Mouse (Mus musculus) hindbrain, embryonic 10.5 days (tissue): ENCODE results near the gene Adamtsl1. TPM values are rescaled to one million over a fixed set of nuclear protein-coding genes. Genes with fewer than 3 reads are reported as not detected.

Source experiments
- DNase-seq: peaks from one replicate; pipeline ENCODE4 v3.0.0-alpha.2; 2017; ENCODE audit warnings: low spot score
- H3K27ac ChIP-seq: fragments of 300-500 bp; sonication (generic); 2 replicates; pipeline ENCODE4 v1.5.1; 2016; ENCODE audit warnings: mild to moderate bottlenecking, moderate library complexity
- H3K27me3 ChIP-seq: fragments of 300-500 bp; sonication (generic); 2 replicates; pipeline ENCODE4 v1.6.1; 2016; ENCODE audit warnings: mild to moderate bottlenecking; ENCODE audit not compliant: poor library complexity, insufficient read depth, severe bottlenecking
- H3K36me3 ChIP-seq: fragments of 300-500 bp; sonication (generic); 2 replicates; pipeline ENCODE4 v1.6.1; 2016; ENCODE audit warnings: mild to moderate bottlenecking, moderate library complexity
- H3K4me1 ChIP-seq: fragments of 300-500 bp; sonication (generic); replicated peaks from 2 replicates; pipeline ENCODE4 v1.6.1; 2016; ENCODE audit warnings: mild to moderate bottlenecking
- H3K4me3 ChIP-seq: fragments of 300-500 bp; sonication (generic); 2 replicates; pipeline ENCODE4 v1.5.1; 2016; ENCODE audit warnings: mild to moderate bottlenecking, moderate library complexity
- H3K9me3 ChIP-seq: fragments of 300-500 bp; sonication (generic); 2 replicates; pipeline ENCODE4 v1.6.1; 2016; ENCODE audit warnings: mild to moderate bottlenecking, moderate library complexity
- WGBS: fragments of 180-500 bp; shearing (Covaris S2); methylation state at CpG from one replicate; pipeline ENCODE4 v1.1.7; 2016; 5-methylcytosine and 5-hydroxymethylcytosine counted together
- polyA plus RNA-seq: library from polyadenylated mRNA; unstranded; fragments of >200 nt; fragmentation: Nextera tagmentation; extraction: Ambion mirVana; gene quantifications from 2 replicates; pipeline ENCODE4 v1.2.1, GENCODE M21; 2016

Gene Adamtsl1
- polyA plus RNA-seq, 1 experiment from 2014 or later = 6.2 TPM

GRCm38 (mm10) chr4:85824705-85825085 is 310.7 kb downstream of the Adamtsl1 start:
- Histone ChIP-seq H3K4me3 (no peak overlapping the region), H3K27ac (no peak overlapping the region), H3K9me3 (no peaks in the 10 kb centered on the region), H3K4me1 (no peaks in the 10 kb centered on the region), H3K27me3 (no peaks in the 10 kb centered on the region), H3K36me3 (no peaks in the 10 kb centered on the region)
- no peak for DNase-seq
- 80% methylated on average over 1 of the region's 1 CpGs for WGBS

GRCm38 (mm10) chr4:85837058-85837457 is 323.1 kb downstream of the Adamtsl1 start:
- Histone ChIP-seq H3K4me1 (peaks cover 8% of the 10 kb centered on the region; the same call in 1 of the 2 replicates), H3K36me3 (no peaks in the 10 kb centered on the region), H3K27me3 (no peaks in the 10 kb centered on the region), H3K4me3 (no peak overlapping the region), H3K9me3 (no peaks in the 10 kb centered on the region), H3K27ac (no peak overlapping the region)
- DNase-seq = no peak

- no peaks in the 10 kb centered on the region for H3K36me3 ChIP-seq
- no peaks in the 10 kb centered on the region for H3K9me3 ChIP-seq
- 78% methylated on average over 5 of the region's 5 CpGs for WGBS
- H3K27ac ChIP-seq = no peak overlapping the region
- no peak overlapping the region for H3K4me3 ChIP-seq
- DNase-seq = no peak
- peaks cover 8% of the 10 kb centered on the region; the same call in 1 of the 2 replicates for H3K4me1 ChIP-seq
- no peaks in the 10 kb centered on the region for H3K27me3 ChIP-seq
Observed at GRCm38 (mm10) chr4:85837532-85837965, 323.6 kb downstream of the Adamtsl1 start.

GRCm38 (mm10) chr4:85838031-85838430 is 324.1 kb downstream of the Adamtsl1 start:
- no peak for DNase-seq
- Histone ChIP-seq H3K27me3 (no peaks in the 10 kb centered on the region), H3K4me3 (no peak overlapping the region), H3K4me1 (peaks cover 8% of the 10 kb centered on the region; the same call in 1 of the 2 replicates), H3K36me3 (no peaks in the 10 kb centered on the region), H3K9me3 (no peaks in the 10 kb centered on the region), H3K27ac (no peak overlapping the region)
- 71% methylated on average over 5 of the region's 5 CpGs for WGBS

- H3K27ac ChIP-seq = no peak overlapping the region
- WGBS = 86% methylated on average over 9 of the region's 9 CpGs
- no peak overlapping the region for H3K4me3 ChIP-seq
- no peaks in the 10 kb centered on the region for H3K9me3 ChIP-seq
- no peaks in the 10 kb centered on the region for H3K36me3 ChIP-seq
- peaks cover 15% of the 10 kb centered on the region for H3K4me1 ChIP-seq
- H3K27me3 ChIP-seq = no peaks in the 10 kb centered on the region
- DNase-seq = no peak
Observed at GRCm38 (mm10) chr4:85842113-85842512, 328.1 kb downstream of the Adamtsl1 start.

GRCm38 (mm10) chr4:85844381-85844780 is 330.4 kb downstream of the Adamtsl1 start:
- Histone ChIP-seq H3K27ac (no peak overlapping the region), H3K4me1 (peaks cover 8% of the 10 kb centered on the region), H3K4me3 (no peak overlapping the region), H3K27me3 (no peaks in the 10 kb centered on the region), H3K9me3 (no peaks in the 10 kb centered on the region), H3K36me3 (no peaks in the 10 kb centered on the region)
- no peak for DNase-seq

GRCm38 (mm10) chr4:85845931-85846330 is 332.0 kb downstream of the Adamtsl1 start:
- no peaks in the 10 kb centered on the region for H3K27me3 ChIP-seq
- no peaks in the 10 kb centered on the region for H3K36me3 ChIP-seq
- peak; percentile 33 for DNase-seq
- WGBS = 21% methylated on average over 7 of the region's 7 CpGs
- H3K4me3 ChIP-seq = no peak overlapping the region
- peaks cover 8% of the 10 kb centered on the region for H3K4me1 ChIP-seq
- no peak overlapping the region for H3K27ac ChIP-seq
- H3K9me3 ChIP-seq = no peaks in the 10 kb centered on the region

GRCm38 (mm10) chr4:85853401-85853800 is 339.4 kb downstream of the Adamtsl1 start:
- DNase-seq = no peak
- no peaks in the 10 kb centered on the region for H3K36me3 ChIP-seq
- no peak overlapping the region for H3K4me3 ChIP-seq
- no peaks in the 10 kb centered on the region for H3K4me1 ChIP-seq
- 82% methylated on average over 7 of the region's 7 CpGs for WGBS
- H3K9me3 ChIP-seq = no peaks in the 10 kb centered on the region
- no peak overlapping the region for H3K27ac ChIP-seq
- H3K27me3 ChIP-seq = no peaks in the 10 kb centered on the region

- Histone ChIP-seq H3K27ac (no peak overlapping the region), H3K4me3 (no peak overlapping the region), H3K9me3 (no peaks in the 10 kb centered on the region), H3K36me3 (no peaks in the 10 kb centered on the region), H3K27me3 (no peaks in the 10 kb centered on the region), H3K4me1 (no peaks in the 10 kb centered on the region)
- DNase-seq = no peak
- whole genome bisulfite sequencing = 83% methylated on average over 8 of the region's 8 CpGs
Observed at GRCm38 (mm10) chr4:85854507-85854906, 340.5 kb downstream of the Adamtsl1 start.

GRCm38 (mm10) chr4:85879376-85879775 is 365.4 kb downstream of the Adamtsl1 start:
- no peak for DNase-seq

GRCm38 (mm10) chr4:85881318-85881717 is 367.3 kb downstream of the Adamtsl1 start:
- no peak overlapping the region for H3K27ac ChIP-seq
- DNase-seq = no peak
- H3K9me3 ChIP-seq = no peaks in the 10 kb centered on the region
- H3K27me3 ChIP-seq = no peaks in the 10 kb centered on the region
- 92% methylated on average over 4 of the region's 4 CpGs for WGBS
- 0 out of 2 replicates have a peak, but pooled peaks cover 3% of the 10 kb centered on the region for H3K4me1 ChIP-seq
- H3K4me3 ChIP-seq = no peak overlapping the region
- H3K36me3 ChIP-seq = no peaks in the 10 kb centered on the region

More at GRCm38 (mm10) chr4:85879376-85879775, 365.4 kb downstream of the Adamtsl1 start:
- H3K27me3 ChIP-seq = no peaks in the 10 kb centered on the region
- H3K36me3 ChIP-seq = no peaks in the 10 kb centered on the region
- no peak overlapping the region for H3K4me3 ChIP-seq
- no peaks in the 10 kb centered on the region for H3K9me3 ChIP-seq
- 76% methylated on average over 6 of the region's 6 CpGs for WGBS
- H3K4me1 ChIP-seq = 0 out of 2 replicates have a peak, but pooled peaks cover 3% of the 10 kb centered on the region
- H3K27ac ChIP-seq = no peak overlapping the region

- Histone ChIP-seq H3K27me3 (no peaks in the 10 kb centered on the region), H3K4me1 (0 out of 2 replicates have a peak, but pooled peaks cover 3% of the 10 kb centered on the region), H3K4me3 (no peak overlapping the region), H3K36me3 (no peaks in the 10 kb centered on the region), H3K27ac (no peak overlapping the region), H3K9me3 (no peaks in the 10 kb centered on the region)
- DNase-seq = no peak
- 89% methylated on average over 4 of the region's 4 CpGs for WGBS
Observed at GRCm38 (mm10) chr4:85884031-85884430, 370.1 kb downstream of the Adamtsl1 start.

GRCm38 (mm10) chr4:85889877-85890598 is 376.1 kb downstream of the Adamtsl1 start:
- Histone ChIP-seq H3K4me3 (no peak overlapping the region), H3K27ac (no peak overlapping the region), H3K36me3 (no peaks in the 10 kb centered on the region), H3K27me3 (no peaks in the 10 kb centered on the region), H3K9me3 (no peaks in the 10 kb centered on the region), H3K4me1 (no peaks in the 10 kb centered on the region)
- 85% methylated on average over 2 of the region's 2 CpGs for WGBS
- no peak for DNase-seq
